In genomic region chr12:58306402-58306801, GRCm38 (mm10) we compare ENCODE assay signal across 8 mouse cellular contexts. TPM values are rescaled to one million over a fixed set of nuclear protein-coding genes. Genes with fewer than 3 reads are reported as not detected.
DNase-seq lines count a peak whose midpoint lies in the region; ATAC-seq and TF ChIP-seq lines count a peak whose summit lies in the region.
"Not testable (repeated sequence)": the region's sequence is repeated elsewhere in the genome, so short reads cannot be mapped to it uniquely, and the experiment has no call there.
"Had no signal": no experiment of that assay in that cellular context is flagged by ENCODE, and none has a peak within 500 bp of the region (broad histone marks: within the 10 kb centered on the region; RNA-seq: fewer than 3 reads in every experiment).

No protein-coding gene starts in this region.

- TF ChIP-seq EP300 in liver, postnatal 0 days (IDR thresholded peaks at IDR 0.05; ENCODE audit: low read depth), result not testable (repeated sequence)

- not testable (repeated sequence) for H3K9ac ChIP-seq in liver, postnatal 0 days (replicated peaks)

- not testable (repeated sequence) for H3K4me3 ChIP-seq in liver, postnatal 0 days (ENCODE audit: low read depth, low read length)

- 56% methylated on average over 8 of the region's 8 CpGs for WGBS in liver, postnatal 0 days (ENCODE audit: insufficient replicate concordance)

- 0 out of 2 replicates have a peak, but pooled peaks have one; percentile 65 for ATAC-seq in erythroblast, adult 5-6 weeks (replicated peaks; ENCODE audit: low FRiP score, poor library complexity, severe bottlenecking)
- peak; percentile 60 for ATAC-seq in liver, postnatal 0 days

- not testable (repeated sequence) for H3K4me2 ChIP-seq in liver, postnatal 0 days (ENCODE audit: low read depth, low read length)

- peak; percentile 14 for DNase-seq in adrenal gland, adult 8-10 months
- DNase-seq in heart, postnatal 4 days, result peak; percentile 59
- DNase-seq in kidney, postnatal 14 days, result peak; percentile 19
- DNase-seq in liver, postnatal 0 days, result peak; percentile 41
- peak; percentile 65 for DNase-seq in lung, postnatal 25 days (ENCODE audit: low spot score)
- peak; percentile 21 for DNase-seq in testis, postnatal 14 days (ENCODE audit: low spot score)

- not testable (repeated sequence) for H3K36me3 ChIP-seq in liver, postnatal 0 days (replicated peaks; ENCODE audit: insufficient read depth, low read length)

- not testable (repeated sequence) for H3K4me1 ChIP-seq in liver, postnatal 0 days (ENCODE audit: insufficient read depth)

- not testable (repeated sequence) for H3K9me3 ChIP-seq in liver, postnatal 0 days (ENCODE audit: low read length)

- TF ChIP-seq CTCF in liver, postnatal 0 days (IDR thresholded peaks at IDR 0.05; ENCODE audit: low read depth), result not testable (repeated sequence)

- not testable (repeated sequence) for H3K27me3 ChIP-seq in liver, postnatal 0 days (ENCODE audit: insufficient read depth, low read length)

- not testable (repeated sequence) for H3K27ac ChIP-seq in liver, postnatal 0 days (ENCODE audit: low read depth)

RNA-seq across cellular contexts. Expression of gene Clec14a, which starts 37.3 kb away (rescaled TPM):
- 10 to 100 TPM in 3 of 4 experiments, 1 to 10 TPM in 1; 9.4 to 15.3 (median 13.5) TPM for total RNA-seq in adrenal gland, adult 8-10 months (2022)
- total RNA-seq in erythroblast, adult 5-6 weeks (2015; ENCODE audit: low replicate concordance), result not detected in 2 replicates
- not detected in 2 replicates for total RNA-seq in erythroblast, adult 5-6 weeks (2017; ENCODE audit: low replicate concordance)
- 10 to 100 TPM; 28.5 to 29.9 TPM for total RNA-seq in heart, postnatal 4 days (2021)
- 9.9 and 10.3 TPM in 2 replicates for polyA plus RNA-seq in liver, postnatal 0 days (2015; fragmentation: Nextera tagmentation; extraction: Ambion mirVana)
- polyA plus RNA-seq: inflammation-experienced regulatory T-cells, adult 6 months had no signal

Comparison
In these comparisons a context has a peak if more than half of its experiments do, and no peak if none do; other contexts are left out.
1. DNase-seq: peak in every context shown above with its lines; median percentile 65 in lung, postnatal 25 days; 59 in heart, postnatal 4 days; 41 in liver, postnatal 0 days; 21 in testis, postnatal 14 days; 19 in kidney, postnatal 14 days; 14 in adrenal gland, adult 8-10 months.
2. RNA of gene Clec14a, which starts 37.3 kb away (total RNA-seq): 28.5 to 29.9 TPM in heart, postnatal 4 days and 9.4 to 15.3 TPM in adrenal gland, adult 8-10 months; not detected in erythroblast, adult 5-6 weeks; every median in the first group is over 4 times any median in the second.